Mouse (Mus musculus) brain, adult 2 months (tissue): ENCODE data around the gene Cacybp.

ENCODE experiments used
- DNase-seq: peaks from one replicate; pipeline ENCODE4 v3.0.0; 2011; ENCODE audit warnings: low read depth, low spot score

Cacybp gene

GRCm38 (mm10) chr1:160212703-160213669 lies at the start of gene Cacybp:
Gene Cacybp (minus strand): TSS chr1:160212875.
- DNase-seq: peak; percentile 100

- DNase-seq: no peak
Observed at GRCm38 (mm10) chr1:160262415-160262814, 49.7 kb upstream of the Cacybp start.

- DNase-seq: peak; percentile 22
Observed at GRCm38 (mm10) chr1:160261849-160262248, 49.2 kb upstream of the Cacybp start.

GRCm38 (mm10) chr1:160260605-160261004 lies 47.9 kb upstream of the Cacybp start:
- no peak for DNase-seq

GRCm38 (mm10) chr1:160259884-160260283 lies 47.2 kb upstream of the Cacybp start:
- DNase-seq: peak; percentile 84

- DNase-seq: no peak
Observed at GRCm38 (mm10) chr1:160253108-160253507, 40.4 kb upstream of the Cacybp start.

- DNase-seq: no peak
Observed at GRCm38 (mm10) chr1:160251388-160252007, 38.8 kb upstream of the Cacybp start.

GRCm38 (mm10) chr1:160250782-160251181 lies 38.1 kb upstream of the Cacybp start:
- DNase-seq: peak; percentile 62

GRCm38 (mm10) chr1:160249786-160250185 lies 37.1 kb upstream of the Cacybp start:
- DNase-seq: peak; percentile 21

GRCm38 (mm10) chr1:160247473-160247872 lies 34.8 kb upstream of the Cacybp start:
- DNase-seq: no peak

- DNase-seq: peak; percentile 76
Observed at GRCm38 (mm10) chr1:160246844-160247243, 34.2 kb upstream of the Cacybp start.

- DNase-seq: no peak
Observed at GRCm38 (mm10) chr1:160245954-160246353, 33.3 kb upstream of the Cacybp start.

- DNase-seq: no peak
Observed at GRCm38 (mm10) chr1:160244689-160245088, 32.0 kb upstream of the Cacybp start.

- no peak for DNase-seq
Observed at GRCm38 (mm10) chr1:160240091-160240490, 27.4 kb upstream of the Cacybp start.

GRCm38 (mm10) chr1:160238852-160239443 lies 26.3 kb upstream of the Cacybp start:
- DNase-seq: no peak

- DNase-seq: peak; percentile 61
Observed at GRCm38 (mm10) chr1:160237981-160238380, 25.3 kb upstream of the Cacybp start.

GRCm38 (mm10) chr1:160233921-160234320 lies 21.2 kb upstream of the Cacybp start:
- DNase-seq: no peak

GRCm38 (mm10) chr1:160232113-160232512 lies 19.4 kb upstream of the Cacybp start:
- no peak for DNase-seq

- DNase-seq: peak; percentile 77
Observed at GRCm38 (mm10) chr1:160231013-160231412, 18.3 kb upstream of the Cacybp start.

GRCm38 (mm10) chr1:160227850-160228249 lies 15.2 kb upstream of the Cacybp start:
- DNase-seq: no peak

- DNase-seq: no peak
Observed at GRCm38 (mm10) chr1:160227196-160227595, 14.5 kb upstream of the Cacybp start.

GRCm38 (mm10) chr1:160224093-160224492 lies 11.4 kb upstream of the Cacybp start:
- no peak for DNase-seq
